In the genomic region with DNA sequence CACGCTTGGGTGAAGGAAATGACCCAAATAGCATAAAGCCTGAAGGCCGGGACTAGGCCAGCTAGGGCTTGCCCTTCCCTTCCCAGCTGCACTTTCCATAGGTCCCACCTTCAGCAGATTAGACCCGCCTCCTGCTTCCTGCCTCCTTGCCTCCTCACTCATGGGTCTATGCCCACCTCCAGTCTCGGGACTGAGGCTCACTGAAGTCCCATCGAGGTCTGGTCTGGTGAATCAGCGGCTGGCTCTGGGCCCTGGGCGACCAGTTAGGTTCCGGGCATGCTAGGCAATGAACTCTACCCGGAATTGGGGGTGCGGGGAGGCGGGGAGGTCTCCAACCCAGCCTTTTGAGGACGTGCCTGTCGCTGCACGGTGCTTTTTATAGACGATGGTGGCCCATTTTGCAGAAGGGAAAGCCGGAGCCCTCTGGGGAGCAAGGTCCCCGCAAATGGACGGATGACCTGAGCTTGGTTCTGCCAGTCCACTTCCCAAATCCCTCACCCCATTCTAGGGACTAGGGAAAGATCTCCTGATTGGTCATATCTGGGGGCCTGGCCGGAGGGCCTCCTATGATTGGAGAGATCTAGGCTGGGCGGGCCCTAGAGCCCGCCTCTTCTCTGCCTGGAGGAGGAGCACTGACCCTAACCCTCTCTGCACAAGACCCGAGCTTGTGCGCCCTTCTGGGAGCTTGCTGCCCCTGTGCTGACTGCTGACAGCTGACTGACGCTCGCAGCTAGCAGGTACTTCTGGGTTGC, we compare ENCODE assay signal across 8 mouse cellular contexts. TPM values are rescaled to one million over a fixed set of nuclear protein-coding genes. Genes with fewer than 3 reads are reported as not detected.
DNase-seq lines count a peak whose midpoint lies in the region; ATAC-seq and TF ChIP-seq lines count a peak whose summit lies in the region.

No protein-coding gene starts in this region.

- peak; percentile 24 for DNase-seq in MEL (ENCODE audit: low read depth, low spot score)
- DNase-seq in adrenal gland, postnatal 4 days (ENCODE audit: low spot score in 2 of 2), result peak; percentile 37 to 55
- peak; percentile 71 for DNase-seq in liver
- peak; percentile 59 for DNase-seq in midbrain, embryonic 14.5 days
- peak; percentile 22 for DNase-seq in urinary bladder, postnatal 25 days (ENCODE audit: low spot score)
- no peak for DNase-seq in left cerebral cortex, adult 11 months (ENCODE audit: low spot score)

- 14% methylated on average over 25 of the region's 25 CpGs for WGBS in forebrain, embryonic 15.5 days
- WGBS in hindbrain, embryonic 16.5 days, result 17% methylated on average over 25 of the region's 25 CpGs
- WGBS in midbrain, embryonic 14.5 days, result 15% methylated on average over 25 of the region's 25 CpGs

- no peaks in the 10 kb centered on the region for H3K79me2 ChIP-seq in MEL (ENCODE audit: control insufficient read depth, insufficient read depth, low read length, poor library complexity)

- no peak overlapping the region for H3K9ac ChIP-seq in MEL (ENCODE audit: control insufficient read depth, low read depth, low read length, poor library complexity, severe bottlenecking)
- 0 out of 2 replicates have a peak overlapping the region, but pooled peaks have one; percentile 13 for H3K9ac ChIP-seq in forebrain, embryonic 15.5 days (replicated peaks)
- H3K9ac ChIP-seq in hindbrain, embryonic 16.5 days (ENCODE audit: low read depth, low read length), result peak overlapping the region; percentile 4; the same call in 1 of the 2 replicates
- H3K9ac ChIP-seq in midbrain, embryonic 14.5 days (replicated peaks; ENCODE audit: low read length), result no peak overlapping the region

- H3K4me1 ChIP-seq in MEL (ENCODE audit: control insufficient read depth in 1 of 2, insufficient read depth in 2 of 2, low read length in 2 of 2), result no peaks in the 10 kb centered on the region
- no peaks in the 10 kb centered on the region for H3K4me1 ChIP-seq in forebrain, embryonic 15.5 days
- H3K4me1 ChIP-seq in hindbrain, embryonic 16.5 days (ENCODE audit: control insufficient read depth, insufficient read depth, low read depth, low read length), result no peaks in the 10 kb centered on the region
- H3K4me1 ChIP-seq in midbrain, embryonic 14.5 days (ENCODE audit: control insufficient read depth, insufficient read depth, low read length), result no peaks in the 10 kb centered on the region

- peaks cover 0 to 13% of the 10 kb centered on the region in 2 experiments for H3K27me3 ChIP-seq in MEL (ENCODE audit: control insufficient read depth in 1 of 2, insufficient read depth in 2 of 2, low read length in 2 of 2)
- 0 out of 2 replicates have a peak, but pooled peaks cover 2% of the 10 kb centered on the region for H3K27me3 ChIP-seq in forebrain, embryonic 15.5 days
- no peaks in the 10 kb centered on the region for H3K27me3 ChIP-seq in hindbrain, embryonic 16.5 days (replicated peaks; ENCODE audit: control insufficient read depth, insufficient read depth, low read length)
- H3K27me3 ChIP-seq in midbrain, embryonic 14.5 days (ENCODE audit: control insufficient read depth, insufficient read depth, low read length), result no peaks in the 10 kb centered on the region

- no peak for TF ChIP-seq EP300 in MEL (IDR thresholded peaks at IDR 0.05; ENCODE audit: low read depth in 1 of 2, low read length in 2 of 2)

- TF ChIP-seq CTCF in MEL (IDR thresholded peaks at IDR 0.05 in 2 of 3, conservative IDR thresholded peaks at IDR 0.05 in 1 of 3; ENCODE audit: control insufficient read depth in 1 of 3, insufficient read depth in 1 of 3, low read depth in 2 of 3, low read length in 3 of 3, poor library complexity in 1 of 3, severe bottlenecking in 1 of 3), result no peak

- no peak for TF ChIP-seq RAD21 in MEL (IDR thresholded peaks at IDR 0.05; ENCODE audit: low read depth, low read length)

- no peak overlapping the region for H3K27ac ChIP-seq in MEL (ENCODE audit: control insufficient read depth, low read depth, low read length)
- no peak overlapping the region for H3K27ac ChIP-seq in forebrain, embryonic 15.5 days (replicated peaks)
- H3K27ac ChIP-seq in hindbrain, embryonic 16.5 days (ENCODE audit: low read depth, low read length), result no peak overlapping the region; the same call in 1 of the 2 replicates
- H3K27ac ChIP-seq in midbrain, embryonic 14.5 days (replicated peaks; ENCODE audit: low read depth, low read length), result no peak overlapping the region

- peak overlapping the region in 1 of 2 experiments; percentile 7; a peak in 1 of 4 replicates for H3K4me3 ChIP-seq in MEL (ENCODE audit: control insufficient read depth in 1 of 2, insufficient read depth in 1 of 2, low read depth in 2 of 2, low read length in 2 of 2)
- peak overlapping the region; percentile 25 for H3K4me3 ChIP-seq in forebrain, embryonic 15.5 days
- peak overlapping the region; percentile 32 for H3K4me3 ChIP-seq in hindbrain, embryonic 16.5 days (ENCODE audit: low read length)
- peak overlapping the region; percentile 10; the same call in 1 of the 2 replicates for H3K4me3 ChIP-seq in midbrain, embryonic 14.5 days (replicated peaks; ENCODE audit: low read depth, low read length)

- peak overlapping the region; percentile 31 for H3K4me2 ChIP-seq in forebrain, embryonic 15.5 days (replicated peaks)
- H3K4me2 ChIP-seq in hindbrain, embryonic 16.5 days (ENCODE audit: low read length), result peak overlapping the region; percentile 46
- H3K4me2 ChIP-seq in midbrain, embryonic 14.5 days (ENCODE audit: low read length), result peak overlapping the region; percentile 37

- no peaks in the 10 kb centered on the region for H3K9me3 ChIP-seq in MEL (replicated peaks; ENCODE audit: insufficient read depth, low read length)
- no peaks in the 10 kb centered on the region for H3K9me3 ChIP-seq in forebrain, embryonic 15.5 days
- no peaks in the 10 kb centered on the region for H3K9me3 ChIP-seq in hindbrain, embryonic 16.5 days (ENCODE audit: control insufficient read depth, low read length)
- H3K9me3 ChIP-seq in midbrain, embryonic 14.5 days (ENCODE audit: control insufficient read depth, low read length), result no peaks in the 10 kb centered on the region

- no peak for TF ChIP-seq POLR2A in MEL (IDR thresholded peaks at IDR 0.05; ENCODE audit: control insufficient read depth in 1 of 2, insufficient read depth in 1 of 2, low read depth in 1 of 2, low read length in 2 of 2, poor library complexity in 1 of 2)

- no peaks in the 10 kb centered on the region for H3K36me3 ChIP-seq in MEL (ENCODE audit: control insufficient read depth in 1 of 2, insufficient read depth in 2 of 2, low read length in 2 of 2)
- no peaks in the 10 kb centered on the region for H3K36me3 ChIP-seq in forebrain, embryonic 15.5 days
- no peaks in the 10 kb centered on the region for H3K36me3 ChIP-seq in hindbrain, embryonic 16.5 days (ENCODE audit: control insufficient read depth, insufficient read depth, low read length)
- H3K36me3 ChIP-seq in midbrain, embryonic 14.5 days (ENCODE audit: control insufficient read depth, insufficient read depth, low read length), result no peaks in the 10 kb centered on the region

- peak; percentile 91 for ATAC-seq in forebrain, embryonic 15.5 days (replicated peaks)
- peak; percentile 97 for ATAC-seq in hindbrain, embryonic 16.5 days
- peak; percentile 62 for ATAC-seq in midbrain, embryonic 14.5 days (ENCODE audit: low FRiP score, low TSS enrichment)

TF ChIP-seq in MEL, 35 proteins besides CTCF, POLR2A, EP300 and RAD21:
- no peak for TF ChIP-seq CHD1 (IDR thresholded peaks at IDR 0.05; ENCODE audit: low read depth, low read length)
- no peak for TF ChIP-seq MXI1 (IDR thresholded peaks at IDR 0.05; ENCODE audit: low read depth, low read length)
- no peak for TF ChIP-seq MEF2A (IDR thresholded peaks at IDR 0.05; ENCODE audit: extremely low read depth, insufficient replicate concordance, low read depth, low read length, poor library complexity, severe bottlenecking)
- TF ChIP-seq E2F4 (IDR thresholded peaks at IDR 0.05; ENCODE audit: borderline replicate concordance, low read depth, low read length), result no peak
- no peak for TF ChIP-seq POLR2AphosphoS2 (IDR thresholded peaks at IDR 0.05; ENCODE audit: low read length)
- no peak for TF ChIP-seq NRF1 (IDR thresholded peaks at IDR 0.05; ENCODE audit: insufficient read depth, low read depth, low read length, poor library complexity, severe bottlenecking)
- TF ChIP-seq ZNF384 (IDR thresholded peaks at IDR 0.05; ENCODE audit: low read depth, low read length), result no peak
- TF ChIP-seq MAZ (IDR thresholded peaks at IDR 0.05; ENCODE audit: low read depth, low read length), result no peak
- no peak for TF ChIP-seq GABPA (IDR thresholded peaks at IDR 0.05; ENCODE audit: low read depth, low read length)
- no peak for TF ChIP-seq KAT2A (conservative IDR thresholded peaks at IDR 0.05; ENCODE audit: low read depth, low read length)
- TF ChIP-seq ZC3H11A (IDR thresholded peaks at IDR 0.05; ENCODE audit: low read depth, low read length), result no peak
- no peak for TF ChIP-seq HCFC1 (IDR thresholded peaks at IDR 0.05; ENCODE audit: low read depth, low read length)
- TF ChIP-seq RCOR1 (IDR thresholded peaks at IDR 0.05; ENCODE audit: low read depth, low read length), result no peak
- no peak for TF ChIP-seq MAX (IDR thresholded peaks at IDR 0.05; ENCODE audit: low read length)
- TF ChIP-seq TAL1 (IDR thresholded peaks at IDR 0.05; ENCODE audit: low read length), result no peak
- no peak for TF ChIP-seq GATA1 (IDR thresholded peaks at IDR 0.05; ENCODE audit: low read depth, low read length)

RNA-seq across cellular contexts. Expression of a gene that starts 54.2 kb away (rescaled TPM):
- total RNA-seq in MEL (2012; rRNA removed), result 54.7 and 65.8 TPM in 2 replicates
- polyA plus RNA-seq in MEL (2012; ENCODE audit: insufficient read depth in 1 of 2, insufficient read length in 2 of 2, low read depth in 1 of 2, low replicate concordance in 2 of 2, missing spikeins in 1 of 2), result 10 to 100 TPM in 1 of 2 experiments, not detected in 1; 70.4 TPM
- total RNA-seq in adrenal gland, postnatal 4 days (2021), result 10 to 100 TPM; 20.3 to 22.2 TPM
- polyA plus RNA-seq in forebrain, embryonic 15.5 days (2015; fragmentation: Nextera tagmentation; extraction: Ambion mirVana), result 2.3 and 2.5 TPM in 2 replicates
- 9.8 and 12.7 TPM in 2 replicates for polyA plus RNA-seq in hindbrain, embryonic 16.5 days (2015; fragmentation: Nextera tagmentation; extraction: Ambion mirVana)
- polyA plus RNA-seq in midbrain, embryonic 14.5 days (2014; fragmentation: Nextera tagmentation; extraction: Ambion mirVana), result 4.7 and 5.3 TPM in 2 replicates

Comparison
In these comparisons a context has a peak if more than half of its experiments do, and no peak if none do; other contexts are left out.
1. H3K9ac ChIP-seq: peak in forebrain, embryonic 15.5 days (single experiment) and hindbrain, embryonic 16.5 days (single experiment); none in MEL (single experiment) and midbrain, embryonic 14.5 days (single experiment).
2. Peak in every context shown above with its lines, with median percentiles within 50 percentile points of each other: ATAC-seq and H3K4me2 ChIP-seq.